Mouse (Mus musculus) stomach, embryonic 14.5 days (tissue): ENCODE data around the gene Olfr374. TPM values are rescaled to one million over a fixed set of nuclear protein-coding genes. Genes with fewer than 3 reads are reported as not detected.
"Not testable (repeated sequence)": the region's sequence is repeated elsewhere in the genome, so short reads cannot be mapped to it uniquely, and the experiment has no call there.

ENCODE experiments used
- ATAC-seq: fragments of 200-750 bp; cut with Nextera tagmentation; 2 replicates; pipeline ENCODE4 v1.8.0; 2017; ENCODE audit warnings: low read depth, moderate TSS enrichment; ENCODE audit not compliant: insufficient number of reproducible peaks, insufficient read depth, low FRiP score
- H3K27ac ChIP-seq: fragments of 300-500 bp; sonication (generic); 2 replicates; pipeline ENCODE4 v1.5.1; 2014; ENCODE audit warnings: mild to moderate bottlenecking, low read length, moderate library complexity, mixed read lengths
- H3K27me3 ChIP-seq: fragments of 300-500 bp; sonication (generic); 2 replicates; pipeline ENCODE4 v1.6.1; 2014; ENCODE audit warnings: low read length, control low read depth, mixed read lengths; ENCODE audit not compliant: control insufficient read depth, insufficient read depth
- H3K36me3 ChIP-seq: fragments of 300-500 bp; sonication (generic); 2 replicates; pipeline ENCODE4 v1.6.1; 2014; ENCODE audit warnings: mild to moderate bottlenecking, control low read depth, low read length, moderate library complexity, mixed read lengths; ENCODE audit not compliant: control insufficient read depth, insufficient read depth
- H3K4me1 ChIP-seq: fragments of 300-500 bp; sonication (generic); 2 replicates; pipeline ENCODE4 v1.6.1; 2014; ENCODE audit warnings: low read length, control low read depth, mixed read lengths; ENCODE audit not compliant: control insufficient read depth, insufficient read depth
- H3K4me2 ChIP-seq: fragments of 300-500 bp; sonication (generic); replicated peaks from 2 replicates; pipeline ENCODE4 v1.6.1; 2014; ENCODE audit warnings: low read depth, low read length, control low read depth
- H3K4me3 ChIP-seq: fragments of 300-500 bp; sonication (generic); 2 replicates; pipeline ENCODE4 v1.5.1; 2014; ENCODE audit warnings: low read depth, low read length, control low read depth
- H3K9ac ChIP-seq: fragments of 300-500 bp; sonication (generic); replicated peaks from 2 replicates; pipeline ENCODE4 v1.6.1; 2014; ENCODE audit warnings: low read depth, mild to moderate bottlenecking, control low read depth, low read length, moderate library complexity, mixed read lengths
- H3K9me3 ChIP-seq: fragments of 300-500 bp; sonication (generic); 2 replicates; pipeline ENCODE4 v1.6.1; 2016; ENCODE audit warnings: low read depth, low read length, control low read depth; ENCODE audit not compliant: control insufficient read depth
- WGBS: fragments of 180-500 bp; shearing (Covaris S2); extraction: QIAGEN DNeasy Blood & Tissue Kit; methylation state at CpG from one replicate; pipeline ENCODE4 v1.1.7; 2014; 5-methylcytosine and 5-hydroxymethylcytosine counted together
- polyA plus RNA-seq: library from polyadenylated mRNA; unstranded; fragments of >200 nt; fragmentation: Nextera tagmentation; extraction: Ambion mirVana; gene quantifications from 2 replicates; pipeline ENCODE4 v1.2.1, GENCODE M21; 2014

Gene Olfr374
- 0.06 and 0.13 TPM in 2 replicates for polyA plus RNA-seq

- Histone ChIP-seq H3K36me3 (no peaks in the 10 kb centered on the region), H3K4me3 (no peak within 1 kb of the TSS), H3K4me1 (no peaks in the 10 kb centered on the region), H3K27ac (no peak within 1 kb of the TSS), H3K9ac (no peak within 1 kb of the TSS), H3K27me3 (no peaks in the 10 kb centered on the region), H3K4me2 (no peak within 1 kb of the TSS), H3K9me3 (peaks cover 4% of the 10 kb centered on the region; the same call in 1 of the 2 replicates)
- ATAC-seq = no peak
- 88% methylated on average over 3 of the region's 3 CpGs for WGBS
Measured at GRCm38 (mm10) chr8:72106740-72107139, at the start of gene Olfr374. Olfr374 (plus strand) TSS chr8:72107040.

- H3K4me1 ChIP-seq, H3K9ac ChIP-seq, H3K27ac ChIP-seq, H3K27me3 ChIP-seq, H3K36me3 ChIP-seq, H3K9me3 ChIP-seq, H3K4me2 ChIP-seq, ATAC-seq, H3K4me3 ChIP-seq: not testable (repeated sequence)
- WGBS = 72% methylated on average over 3 of the region's 4 CpGs
Measured at GRCm38 (mm10) chr8:72057643-72058042, 49.2 kb upstream of the Olfr374 start.

- not testable (repeated sequence) for H3K36me3 ChIP-seq, H3K4me3 ChIP-seq, H3K4me2 ChIP-seq, H3K27ac ChIP-seq, H3K9me3 ChIP-seq, H3K4me1 ChIP-seq, ATAC-seq, H3K27me3 ChIP-seq, H3K9ac ChIP-seq
- WGBS = 65% methylated on average over 1 of the region's 1 CpGs
Measured at GRCm38 (mm10) chr8:72066819-72067399, 39.9 kb upstream of the Olfr374 start.

- not testable (repeated sequence) for H3K36me3 ChIP-seq, H3K9me3 ChIP-seq, H3K4me1 ChIP-seq, H3K4me2 ChIP-seq, H3K27me3 ChIP-seq, H3K27ac ChIP-seq, H3K9ac ChIP-seq, H3K4me3 ChIP-seq, ATAC-seq
Measured at GRCm38 (mm10) chr8:72082877-72083276, 24.0 kb upstream of the Olfr374 start, which contains the start of gene Olfr373. Olfr373 (plus strand) TSS chr8:72083177.

GRCm38 (mm10) chr8:72084744-72085143, 22.1 kb upstream of the Olfr374 start:
- no peak for ATAC-seq
- Histone ChIP-seq H3K4me1 (no peaks in the 10 kb centered on the region), H3K4me2 (no peak overlapping the region), H3K27me3 (no peaks in the 10 kb centered on the region), H3K9ac (no peak overlapping the region), H3K27ac (no peak overlapping the region), H3K9me3 (no peaks in the 10 kb centered on the region), H3K4me3 (no peak overlapping the region), H3K36me3 (no peaks in the 10 kb centered on the region)
- WGBS = 77% methylated on average over 5 of the region's 5 CpGs

- not testable (repeated sequence) for H3K4me3 ChIP-seq, H3K9me3 ChIP-seq, H3K36me3 ChIP-seq, H3K4me2 ChIP-seq, H3K9ac ChIP-seq, H3K27me3 ChIP-seq, H3K4me1 ChIP-seq, H3K27ac ChIP-seq
- WGBS = 66% methylated on average over 3 of the region's 3 CpGs
- ATAC-seq = 0 out of 2 replicates have a peak, but pooled peaks have one; percentile 28
Measured at GRCm38 (mm10) chr8:72087611-72088010, 19.2 kb upstream of the Olfr374 start.

GRCm38 (mm10) chr8:72096721-72097120, 10.1 kb upstream of the Olfr374 start:
- not testable (repeated sequence) for ATAC-seq, H3K9ac ChIP-seq

GRCm38 (mm10) chr8:72099377-72100103, 7.3 kb upstream of the Olfr374 start:
- not testable (repeated sequence) for H3K4me3 ChIP-seq, ATAC-seq, H3K9ac ChIP-seq, H3K27ac ChIP-seq, H3K27me3 ChIP-seq, H3K9me3 ChIP-seq, H3K4me1 ChIP-seq, H3K4me2 ChIP-seq, H3K36me3 ChIP-seq
- WGBS = 64% methylated on average over 6 of the region's 7 CpGs

More at GRCm38 (mm10) chr8:72096721-72097120, 10.1 kb upstream of the Olfr374 start:
- not testable (repeated sequence) for H3K27ac ChIP-seq, H3K36me3 ChIP-seq, H3K4me1 ChIP-seq, H3K4me3 ChIP-seq, H3K27me3 ChIP-seq, H3K9me3 ChIP-seq, H3K4me2 ChIP-seq
